Mouse (Mus musculus) cerebellum, adult 2 months (tissue): ENCODE data around the gene Tbc1d10c.

Experiments used
- CTCF ChIP-seq: fragments of 200-500 bp; IDR thresholded peaks from 2 replicates; pipeline ENCODE4 v1.5.1; 2011; ENCODE audit warnings: low read depth, mild to moderate bottlenecking, control low read depth, low read length, moderate library complexity, borderline replicate concordance; ENCODE audit not compliant: insufficient read depth
- POLR2A ChIP-seq: fragments of 200-500 bp; IDR thresholded peaks from 2 replicates; pipeline ENCODE4 v1.6.1; 2011; ENCODE audit warnings: low read length, control low read depth, borderline replicate concordance; ENCODE audit not compliant: insufficient read depth

DNA sequence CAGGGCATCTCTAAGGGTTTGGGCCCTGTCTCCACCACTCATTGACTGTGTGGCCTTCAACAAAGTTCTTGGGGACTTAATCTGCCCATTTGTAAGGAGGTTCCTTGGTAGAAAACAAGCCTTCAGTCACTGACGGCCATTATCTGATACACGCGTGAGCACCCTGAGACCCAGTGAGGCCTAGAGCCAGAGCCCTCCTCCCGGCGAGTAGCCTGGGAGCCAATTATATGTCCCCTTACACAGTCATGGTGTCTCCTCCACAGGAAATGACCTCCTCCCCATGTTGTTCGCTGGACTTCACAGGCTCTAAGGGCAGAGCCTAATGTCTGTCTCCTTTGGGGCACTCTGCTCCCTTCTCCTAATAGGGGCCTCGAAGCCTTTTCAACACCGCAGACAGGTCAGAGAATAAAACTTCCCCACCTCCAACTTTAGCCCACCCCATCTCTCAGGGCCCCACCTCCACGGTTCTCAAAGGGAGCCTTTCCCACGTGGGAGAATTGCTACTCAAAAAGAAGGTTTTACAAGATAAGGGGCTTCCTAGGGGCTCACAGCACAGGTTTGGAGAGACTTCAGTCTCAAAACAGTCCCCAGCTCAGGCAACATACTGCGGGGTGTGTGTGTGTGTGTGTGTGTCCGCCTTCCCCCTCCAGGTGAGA is 44.6 kb downstream of the Tbc1d10c start:
- TF ChIP-seq POLR2A: no peak
- no peak for TF ChIP-seq CTCF
